Comparison of ENCODE assay signal across 14 mouse cellular contexts in the genomic region with DNA sequence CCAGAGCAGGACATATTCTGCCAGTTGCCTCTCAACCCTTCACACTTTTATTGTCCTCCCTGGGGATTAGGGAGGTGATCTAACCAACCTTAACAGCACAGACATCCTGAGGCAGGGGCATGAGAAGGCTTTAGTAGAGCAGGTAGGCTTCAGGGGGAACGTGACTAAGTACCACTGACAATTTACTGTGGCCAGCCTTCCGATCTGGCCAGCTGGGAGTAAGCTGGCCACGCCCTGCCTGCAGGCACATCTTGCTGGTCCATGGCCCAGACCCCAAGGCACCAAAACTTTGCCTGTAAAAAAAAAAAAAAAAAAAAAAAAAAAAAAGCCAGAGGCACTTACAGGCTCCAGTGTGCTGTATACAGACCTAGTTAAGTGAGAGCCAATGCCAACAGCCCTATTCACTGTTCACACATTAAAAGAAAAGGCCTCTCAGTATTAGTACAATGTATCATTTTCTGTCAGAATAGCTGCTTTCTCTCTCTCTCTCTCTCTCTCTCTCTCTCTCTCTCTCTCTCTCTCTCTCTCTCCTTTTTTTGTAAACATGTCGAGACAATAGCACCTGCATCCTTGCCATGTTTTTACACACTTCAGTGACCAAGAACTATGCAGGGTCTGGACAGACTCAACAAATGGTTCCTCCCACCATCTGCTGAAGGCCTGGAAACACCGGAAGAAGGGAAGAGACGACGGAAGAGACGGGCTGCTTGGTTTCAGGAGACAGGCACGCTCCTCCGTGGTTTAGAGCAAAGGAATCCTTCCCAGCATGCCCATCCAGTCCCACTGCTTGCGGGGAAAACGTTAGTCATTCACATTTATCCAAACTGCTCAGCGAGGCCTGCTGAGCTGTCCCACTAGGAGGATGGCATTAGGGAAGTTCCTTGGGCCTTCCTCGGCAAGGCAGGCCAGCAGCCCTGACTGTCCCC. TPM values are rescaled to one million over a fixed set of nuclear protein-coding genes. Genes with fewer than 3 reads are reported as not detected.
DNase-seq lines count a peak whose midpoint lies in the region; ATAC-seq lines count a peak whose summit lies in the region.
"Had no signal": no experiment of that assay in that cellular context is flagged by ENCODE, and none has a peak within 500 bp of the region (broad histone marks: within the 10 kb centered on the region; RNA-seq: fewer than 3 reads in every experiment).

No protein-coding gene starts in this region.

- no peak overlapping the region for H3K27ac ChIP-seq in midbrain, embryonic 15.5 days
- H3K27ac ChIP-seq in midbrain, embryonic 10.5 days (replicated peaks): no peak overlapping the region
- H3K27ac ChIP-seq in forebrain, embryonic 16.5 days (ENCODE audit: low read length): no peak overlapping the region
- H3K27ac ChIP-seq: left cerebral cortex, adult 2 months had no signal

- WGBS in midbrain, embryonic 15.5 days: 74% methylated on average over 14 of the region's 14 CpGs
- WGBS in midbrain, embryonic 10.5 days: 87% methylated on average over 14 of the region's 14 CpGs
- WGBS in forebrain, embryonic 16.5 days: 40% methylated on average over 14 of the region's 14 CpGs

- DNase-seq in cerebellum, adult 18-20 months: peak; percentile 37 to 41
- DNase-seq in cerebellum, postnatal 4 days (ENCODE audit: low spot score in 2 of 2): no peak
- no peak for DNase-seq in midbrain, embryonic 10.5 days (ENCODE audit: low spot score)
- DNase-seq in retina, postnatal 1 day: peak; percentile 66
- no peak for DNase-seq in kidney, adult 11 months
- DNase-seq in right cerebral cortex, adult 18-20 months: no peak
- DNase-seq: heart, adult 18-20 months; heart, postnatal 10 days; kidney, postnatal 4 days had no signal

- no peaks in the 10 kb centered on the region for H3K27me3 ChIP-seq in midbrain, embryonic 15.5 days (replicated peaks)
- no peaks in the 10 kb centered on the region for H3K27me3 ChIP-seq in midbrain, embryonic 10.5 days (ENCODE audit: low read depth, poor library complexity, severe bottlenecking)
- no peaks in the 10 kb centered on the region for H3K27me3 ChIP-seq in forebrain, embryonic 16.5 days (replicated peaks; ENCODE audit: control insufficient read depth, insufficient read depth, low read length)

- H3K4me3 ChIP-seq in midbrain, embryonic 15.5 days: no peak overlapping the region
- no peak overlapping the region for H3K4me3 ChIP-seq in midbrain, embryonic 10.5 days
- no peak overlapping the region for H3K4me3 ChIP-seq in forebrain, embryonic 16.5 days (replicated peaks; ENCODE audit: low read length)
- H3K4me3 ChIP-seq: left cerebral cortex, adult 2 months had no signal

- ATAC-seq in midbrain, embryonic 15.5 days (replicated peaks): peak; percentile 54; the same call in 1 of the 2 replicates
- ATAC-seq in forebrain, embryonic 16.5 days: peak; percentile 86
- ATAC-seq: lung, postnatal 0 days had no signal

- H3K9me3 ChIP-seq in midbrain, embryonic 15.5 days: no peaks in the 10 kb centered on the region
- peaks cover 7% of the 10 kb centered on the region; the same call in 1 of the 2 replicates for H3K9me3 ChIP-seq in midbrain, embryonic 10.5 days (replicated peaks)
- H3K9me3 ChIP-seq in forebrain, embryonic 16.5 days (ENCODE audit: control insufficient read depth, low read length): no peaks in the 10 kb centered on the region

- H3K36me3 ChIP-seq in midbrain, embryonic 15.5 days (replicated peaks): peaks cover 9% of the 10 kb centered on the region
- H3K36me3 ChIP-seq in midbrain, embryonic 10.5 days: peaks cover 52% of the 10 kb centered on the region
- H3K36me3 ChIP-seq in forebrain, embryonic 16.5 days (ENCODE audit: control insufficient read depth, insufficient read depth): peaks cover 5% of the 10 kb centered on the region; the same call in 1 of the 2 replicates

- no peak overlapping the region for H3K4me2 ChIP-seq in midbrain, embryonic 15.5 days
- no peak overlapping the region for H3K4me2 ChIP-seq in forebrain, embryonic 16.5 days (ENCODE audit: low read length)

- no peak overlapping the region for H3K9ac ChIP-seq in midbrain, embryonic 15.5 days
- H3K9ac ChIP-seq in forebrain, embryonic 16.5 days (replicated peaks; ENCODE audit: low read depth, low read length): peak overlapping the region; percentile 45

- no peaks in the 10 kb centered on the region for H3K4me1 ChIP-seq in midbrain, embryonic 15.5 days
- H3K4me1 ChIP-seq in midbrain, embryonic 10.5 days: no peaks in the 10 kb centered on the region; the same call in 1 of the 2 replicates
- H3K4me1 ChIP-seq in forebrain, embryonic 16.5 days (replicated peaks; ENCODE audit: control insufficient read depth, insufficient read depth, low read length): peaks cover 12% of the 10 kb centered on the region

RNA-seq across cellular contexts. Expression of gene Scg5, which starts 11.0 kb away (rescaled TPM):
- 236 and 249 TPM in 2 replicates for polyA plus RNA-seq in midbrain, embryonic 15.5 days (2015; fragmentation: Nextera tagmentation; extraction: Ambion mirVana)
- polyA plus RNA-seq in midbrain, embryonic 10.5 days (2016; fragmentation: Nextera tagmentation; extraction: Ambion mirVana): 21.5 and 37.9 TPM in 2 replicates
- 205 and 220 TPM in 2 replicates for polyA plus RNA-seq in forebrain, embryonic 16.5 days (2015; fragmentation: Nextera tagmentation; extraction: Ambion mirVana)

RNA-seq across cellular contexts. Expression of gene Arhgap11a, which starts 30.5 kb away (rescaled TPM):
- 6.5 and 6.7 TPM in 2 replicates for polyA plus RNA-seq in midbrain, embryonic 15.5 days (2015; fragmentation: Nextera tagmentation; extraction: Ambion mirVana)
- polyA plus RNA-seq in midbrain, embryonic 10.5 days (2016; fragmentation: Nextera tagmentation; extraction: Ambion mirVana): 31.3 and 38.6 TPM in 2 replicates
- 28.1 and 38.4 TPM in 2 replicates for polyA plus RNA-seq in forebrain, embryonic 16.5 days (2015; fragmentation: Nextera tagmentation; extraction: Ambion mirVana)

RNA-seq across cellular contexts. Expression of gene Grem1, which starts 59.5 kb away (rescaled TPM):
- polyA plus RNA-seq in midbrain, embryonic 15.5 days (2015; fragmentation: Nextera tagmentation; extraction: Ambion mirVana): 1.3 and 1.4 TPM in 2 replicates
- 0.30 TPM in 2 replicates for polyA plus RNA-seq in midbrain, embryonic 10.5 days (2016; fragmentation: Nextera tagmentation; extraction: Ambion mirVana)
- polyA plus RNA-seq in forebrain, embryonic 16.5 days (2015; fragmentation: Nextera tagmentation; extraction: Ambion mirVana): 0.52 and 0.71 TPM in 2 replicates
- polyA plus RNA-seq: liver, adult 2 months had no signal

Comparison
In these comparisons a context has a peak if more than half of its experiments do, and no peak if none do; other contexts are left out.
1. DNase-seq: peak in cerebellum, adult 18-20 months (2 of 2) and retina, postnatal 1 day (single experiment); none in cerebellum, postnatal 4 days (0 of 2), midbrain, embryonic 10.5 days (single experiment), kidney, adult 11 months (single experiment) and right cerebral cortex, adult 18-20 months (single experiment).